Mouse (Mus musculus) urinary bladder, adult 2 months (tissue): ENCODE measurements at regions not wholly inside any gene's neighbourhood (a gene's known extent, or its start where the extent isn't known, plus 50 kb on each side); places are given as distances from the start of the nearest gene placed in this dataset.

Experiments used
- DNase-seq: peaks from one replicate; pipeline ENCODE4 v3.0.0; 2022; ENCODE audit warnings: low spot score

DNA sequence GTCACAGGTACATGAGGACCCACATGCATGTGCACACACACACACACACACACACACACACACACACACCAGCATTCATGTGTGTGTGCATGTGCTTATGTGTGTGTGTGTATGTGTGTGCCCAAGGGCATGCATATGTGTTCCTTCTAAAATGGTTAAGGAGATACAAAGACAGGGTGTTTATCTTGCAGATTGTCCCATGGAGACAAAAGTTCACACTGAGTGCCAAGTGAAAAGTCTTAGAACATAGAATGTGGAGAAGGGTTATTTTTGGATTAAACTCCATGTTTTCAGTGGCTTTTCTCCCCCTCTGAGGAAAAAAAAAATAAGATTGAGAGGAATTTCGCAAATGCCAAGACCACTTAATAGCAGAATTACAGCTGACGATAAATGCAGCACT lies 609.9 kb downstream of the Lmo4 start:
- DNase-seq = no peak

DNA sequence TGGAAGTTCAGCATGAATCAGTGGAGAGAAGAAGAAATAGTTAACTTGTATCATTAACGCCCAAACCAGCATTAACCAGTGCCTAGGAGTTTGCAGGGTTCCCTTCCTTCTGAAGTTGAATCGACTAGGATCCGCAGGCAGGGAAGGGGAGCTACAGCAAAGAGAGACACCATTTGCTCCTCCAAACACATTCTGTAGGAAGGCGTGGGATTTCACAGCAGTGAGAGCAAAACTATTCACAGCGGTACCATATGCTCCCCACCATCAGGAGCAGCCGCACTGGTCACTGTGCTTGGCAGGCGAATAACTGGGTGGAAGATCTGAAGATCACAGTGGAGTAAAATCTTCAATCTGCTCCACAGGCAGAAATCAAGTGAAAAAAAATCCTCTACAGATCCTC lies 610.3 kb downstream of the Lmo4 start:
- no peak for DNase-seq

DNA sequence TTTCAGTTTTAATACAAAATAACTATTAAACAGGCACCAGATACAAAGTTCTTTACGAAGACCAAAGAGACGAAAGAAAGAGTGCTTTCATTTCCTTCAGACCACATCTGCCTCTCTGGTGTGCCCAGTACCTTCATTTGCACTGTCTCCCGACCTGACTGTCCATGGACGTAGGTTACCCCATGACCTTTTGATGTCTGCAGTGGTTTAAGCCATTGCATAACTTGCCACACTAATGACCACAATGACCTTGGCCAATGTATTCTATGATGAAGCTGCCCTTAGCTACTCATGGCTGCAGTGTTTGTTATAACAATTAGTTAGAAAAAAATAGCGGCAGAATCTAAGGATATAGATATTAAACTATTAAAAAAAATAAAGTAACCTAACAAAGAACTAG lies 618.4 kb downstream of the Lmo4 start:
- DNase-seq = no peak

DNA sequence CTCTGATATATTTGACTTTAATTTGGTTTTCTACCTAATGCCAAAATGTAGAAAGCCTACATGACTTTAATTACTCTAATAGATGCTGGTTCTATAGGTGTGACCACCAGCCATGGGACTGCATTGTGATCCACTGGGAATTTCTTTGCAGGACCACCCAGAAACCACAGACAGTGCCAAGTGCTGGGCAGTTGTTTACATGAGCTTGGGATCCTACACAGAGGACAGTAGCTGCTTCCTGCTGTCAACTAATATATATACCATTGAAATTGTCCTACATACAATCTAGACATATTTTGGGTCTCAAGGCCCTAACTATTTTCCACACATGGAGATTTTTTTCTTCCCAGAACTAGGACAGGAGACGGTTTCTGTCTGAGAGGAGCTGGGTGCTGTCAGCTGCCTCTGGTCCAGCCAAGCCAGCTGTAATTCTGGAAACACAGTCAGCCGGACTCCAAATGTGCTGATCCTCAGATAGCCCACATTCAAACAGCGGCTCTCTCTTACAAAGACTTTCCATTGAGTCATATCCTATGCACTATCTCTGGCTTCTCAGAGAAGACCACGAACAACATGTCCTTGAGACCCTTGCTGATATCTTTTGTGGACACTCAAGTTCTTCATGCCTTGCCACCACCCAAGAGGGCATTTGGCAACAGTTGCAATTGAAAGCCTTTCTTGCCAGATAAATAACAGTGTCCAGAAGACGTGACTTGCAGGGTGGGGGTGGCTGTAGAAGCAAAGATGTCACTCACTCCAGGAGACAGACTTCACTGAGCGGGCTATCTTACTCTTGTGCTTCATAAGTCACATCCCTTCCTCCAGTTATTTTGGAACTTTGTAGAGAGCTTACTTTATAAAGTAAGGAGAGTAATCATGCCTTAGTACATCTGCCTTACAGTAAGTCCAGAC lies 620.1 kb downstream of the Lmo4 start:
- no peak for DNase-seq

DNA sequence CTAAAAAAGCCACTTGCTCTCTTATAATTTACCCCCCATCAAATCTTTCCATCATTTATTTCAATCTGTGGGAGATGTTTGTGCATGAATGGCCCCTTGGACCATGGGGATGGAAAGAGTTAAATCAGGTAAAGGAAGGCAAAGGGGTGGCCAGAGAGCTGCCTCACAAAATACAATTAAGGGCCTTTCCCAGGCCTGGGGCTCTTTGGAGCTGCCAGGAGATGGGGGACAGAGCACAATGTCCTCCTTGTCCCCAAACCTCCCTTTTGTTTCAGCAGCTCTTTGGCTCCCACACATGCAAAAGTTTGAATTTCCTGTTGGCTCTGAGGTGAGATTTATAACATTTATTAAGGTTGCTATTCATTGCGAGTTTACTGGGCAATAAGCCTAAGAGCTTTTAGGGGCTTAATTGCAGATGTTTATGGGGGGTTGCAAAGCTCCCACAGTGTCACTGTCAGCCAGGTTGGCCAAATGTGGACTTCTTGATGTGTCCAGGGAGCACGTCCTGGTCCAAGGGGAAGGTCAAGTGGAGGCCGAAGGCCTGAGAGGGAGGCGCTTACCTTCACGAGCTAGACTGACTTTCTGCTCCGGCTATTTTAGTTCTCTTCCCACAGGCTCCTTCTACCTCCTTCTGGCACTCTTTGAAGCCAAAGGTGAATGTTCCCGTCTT lies 628.5 kb downstream of the Lmo4 start:
- no peak for DNase-seq

DNA sequence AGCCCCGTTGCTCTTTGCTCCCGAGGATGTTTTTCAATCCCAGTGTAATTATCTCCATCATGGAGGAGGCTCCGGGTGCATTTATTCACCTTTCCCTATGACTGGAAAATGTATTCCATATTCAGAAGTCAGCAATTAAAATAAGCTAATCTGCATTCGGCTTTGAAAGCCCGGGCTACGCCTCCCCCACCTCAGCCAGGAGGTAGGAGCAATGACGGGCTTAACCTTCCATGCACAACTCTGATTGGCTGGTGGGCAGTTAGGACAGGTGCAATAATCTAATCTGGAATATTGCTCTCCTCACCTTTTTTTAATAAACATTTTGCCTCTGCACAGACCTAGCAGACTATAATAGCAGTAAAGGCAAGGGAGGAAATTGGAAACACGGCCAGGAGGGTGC lies 629.3 kb downstream of the Lmo4 start:
- DNase-seq = no peak

DNA sequence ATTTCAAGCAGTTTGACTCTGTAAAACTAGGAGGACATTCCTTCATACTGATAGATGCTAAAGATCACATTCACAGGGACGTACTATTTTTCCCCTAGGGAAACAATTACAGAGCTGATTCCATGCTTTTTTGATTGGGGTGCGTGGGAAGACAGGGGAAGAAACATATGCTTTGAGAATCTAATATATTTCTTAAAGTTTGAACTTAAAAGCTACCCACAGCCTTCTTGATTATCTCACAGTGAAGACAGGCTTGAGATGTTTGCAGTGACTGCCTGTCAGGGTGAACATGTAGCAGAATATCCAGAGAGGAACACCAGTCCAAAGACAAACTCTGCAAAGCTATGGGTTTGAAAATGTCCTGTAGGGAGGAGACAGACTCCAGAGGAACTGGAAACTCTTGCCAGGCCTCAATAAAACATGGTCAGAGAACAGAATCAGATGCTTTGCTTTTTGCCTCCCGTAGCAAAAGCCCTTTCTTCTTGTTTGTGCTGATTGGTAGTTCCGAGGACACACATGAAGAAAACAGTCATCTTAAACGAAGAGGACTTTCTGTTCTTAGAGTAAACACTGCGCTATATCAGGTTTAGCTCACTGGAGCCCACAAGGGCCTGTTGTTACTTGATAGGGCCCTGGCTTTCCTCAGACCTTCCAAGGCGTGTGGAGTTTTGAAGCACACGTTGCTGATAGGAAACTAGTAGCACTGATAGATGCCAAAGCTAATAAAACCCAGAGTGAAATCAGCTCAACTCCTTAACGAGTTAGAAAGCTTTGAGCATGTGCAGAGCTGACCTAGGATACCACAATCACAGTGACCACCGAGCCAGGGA lies 630.8 kb downstream of the Lmo4 start:
- DNase-seq = no peak

DNA sequence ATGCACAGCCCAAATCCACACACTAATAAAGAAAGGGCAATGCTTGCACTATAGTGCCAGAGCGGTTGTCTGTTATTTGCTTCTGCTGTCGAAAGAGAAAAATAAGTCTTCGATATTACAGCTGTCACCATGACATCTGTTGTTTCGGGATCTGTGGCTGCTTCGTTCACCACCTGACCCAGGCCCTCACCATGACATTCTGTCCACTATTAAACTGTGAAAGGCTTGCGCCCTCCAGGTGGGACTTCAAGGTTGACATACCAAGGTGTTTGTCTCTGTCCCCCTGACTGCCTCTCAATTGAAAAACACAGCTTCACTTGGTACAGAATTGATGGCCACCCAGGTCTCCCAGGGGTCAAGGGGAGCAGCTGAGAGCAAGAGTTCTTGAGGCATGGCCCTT lies 635.1 kb downstream of the Lmo4 start:
- no peak for DNase-seq

DNA sequence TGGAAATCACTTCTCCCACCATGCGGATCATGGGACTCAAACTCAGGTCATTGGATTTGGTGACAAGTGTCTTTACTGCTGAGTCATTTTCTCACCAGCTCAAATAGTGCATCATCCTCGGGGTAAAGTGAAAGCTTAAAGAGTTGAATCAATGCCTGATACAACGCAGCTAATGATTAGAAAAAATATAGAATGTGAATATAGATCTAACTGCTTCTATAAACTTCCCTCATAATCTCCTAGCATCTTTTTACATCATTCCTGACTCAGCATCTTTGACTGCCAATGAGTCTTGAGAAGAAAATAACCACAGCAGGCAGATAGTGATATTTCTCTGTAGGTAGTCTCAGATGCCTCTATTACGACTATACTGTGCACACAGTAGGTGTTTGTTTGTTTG lies 640.0 kb downstream of the Lmo4 start:
- DNase-seq = no peak

DNA sequence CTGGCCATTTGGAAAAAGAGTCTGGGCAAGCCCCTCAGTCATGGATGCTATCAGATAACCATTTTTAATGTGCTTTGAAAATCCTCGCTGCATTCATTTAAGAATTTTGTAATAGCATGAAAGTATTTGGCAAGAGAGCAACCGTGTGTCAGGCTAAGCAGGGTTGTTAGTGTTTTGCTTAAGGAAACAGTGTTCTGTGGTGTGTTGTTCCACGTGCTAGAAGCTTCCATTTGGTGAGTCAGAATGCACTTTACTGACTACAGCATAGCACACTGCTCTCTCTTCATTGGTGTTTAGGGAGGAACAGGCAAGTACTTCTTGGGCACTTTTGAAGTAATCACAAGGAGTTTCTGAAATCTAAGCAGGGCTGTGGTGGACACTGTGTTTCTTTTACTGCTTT lies 661.0 kb upstream of the Pkn2 start:
- DNase-seq = no peak

DNA sequence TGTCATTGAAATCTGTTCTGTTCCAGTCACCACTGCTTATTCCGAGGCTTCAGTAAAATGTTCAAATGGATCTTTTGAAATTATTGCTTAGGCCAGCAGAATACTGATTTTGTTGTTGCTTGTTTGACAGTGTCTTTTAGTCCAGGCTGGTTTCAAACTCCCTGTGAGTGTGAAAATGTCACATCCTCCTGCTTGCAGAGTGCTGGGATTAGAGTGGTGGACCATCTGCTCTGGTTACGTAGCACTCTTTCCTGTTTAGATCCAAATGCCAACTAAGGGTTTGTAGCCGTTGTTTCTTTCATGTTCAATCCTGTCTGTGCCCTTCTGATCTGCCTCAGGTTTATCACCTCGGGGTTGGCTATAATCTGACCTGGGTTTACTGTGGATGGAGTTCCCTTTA lies 646.2 kb upstream of the Pkn2 start:
- no peak for DNase-seq

DNA sequence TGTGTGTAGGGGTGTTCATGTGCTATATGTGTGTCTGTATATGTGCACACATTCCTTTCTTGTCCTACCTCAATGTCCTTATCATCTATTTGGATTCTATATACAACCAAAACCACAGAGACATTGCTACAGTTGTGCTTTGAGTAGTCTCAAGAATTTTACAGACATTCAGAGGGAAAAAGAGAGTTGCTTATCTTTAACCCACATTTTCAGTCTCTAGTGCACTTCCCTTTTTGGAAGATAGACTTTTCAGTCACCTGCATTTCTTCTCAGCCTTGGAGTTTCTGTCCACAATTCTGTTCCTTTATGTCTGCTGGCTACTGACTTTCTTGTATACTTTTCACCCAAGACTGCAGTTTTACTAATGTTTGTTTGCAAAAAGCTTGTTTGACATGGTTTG lies 645.5 kb upstream of the Pkn2 start:
- no peak for DNase-seq

DNA sequence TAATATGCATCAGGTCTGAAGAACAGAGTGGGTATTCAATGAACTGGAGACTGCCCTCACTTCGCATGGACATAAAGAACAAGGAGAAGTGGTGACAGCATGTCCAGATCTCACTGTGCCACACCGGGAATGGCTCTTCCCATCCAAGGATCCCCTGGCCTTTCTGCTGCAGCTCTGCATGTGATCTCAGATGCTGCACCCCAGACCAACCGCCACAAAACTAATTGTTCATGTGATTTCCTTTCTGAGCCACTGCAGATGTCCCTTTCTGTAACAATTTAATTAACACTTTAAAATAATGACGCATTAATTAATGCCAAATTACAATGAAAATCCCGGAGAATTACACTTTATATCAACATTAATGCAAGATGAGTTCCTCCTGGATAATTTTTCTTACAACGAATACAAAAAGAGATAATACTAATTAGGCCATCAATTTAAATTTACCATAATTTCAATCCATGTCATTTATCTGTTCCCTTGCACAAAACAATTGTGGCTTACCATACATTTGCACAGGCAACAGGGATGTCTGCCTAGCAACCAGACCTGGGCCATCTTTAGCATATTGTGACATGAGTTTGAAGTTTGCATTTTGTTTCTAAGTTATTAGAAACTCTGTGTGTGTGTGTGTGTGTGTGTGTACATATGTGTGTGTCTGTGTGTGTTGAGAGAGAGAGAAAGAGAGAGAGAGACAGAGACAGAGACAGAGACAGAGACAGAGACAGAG lies 630.9 kb upstream of the Pkn2 start:
- no peak for DNase-seq

DNA sequence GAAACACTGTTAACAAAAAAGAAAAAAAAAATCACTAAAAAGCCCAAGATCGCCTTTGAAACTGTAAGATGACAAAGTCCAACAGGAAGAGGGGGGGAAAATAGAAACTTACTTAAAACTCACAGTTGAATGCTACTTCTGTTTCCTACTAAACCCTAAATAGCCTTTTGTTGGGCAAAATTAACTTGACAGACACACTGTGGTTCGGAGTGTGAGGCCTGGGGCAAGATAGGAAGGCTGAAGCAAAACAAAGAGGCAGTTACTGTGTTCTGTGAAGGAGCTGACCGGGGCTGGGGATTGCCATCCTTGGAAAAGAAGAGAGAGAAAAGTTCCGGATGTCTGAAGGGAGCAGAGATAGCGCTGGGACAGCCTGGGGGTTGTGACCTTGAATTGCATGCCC lies 627.7 kb upstream of the Pkn2 start:
- no peak for DNase-seq

DNA sequence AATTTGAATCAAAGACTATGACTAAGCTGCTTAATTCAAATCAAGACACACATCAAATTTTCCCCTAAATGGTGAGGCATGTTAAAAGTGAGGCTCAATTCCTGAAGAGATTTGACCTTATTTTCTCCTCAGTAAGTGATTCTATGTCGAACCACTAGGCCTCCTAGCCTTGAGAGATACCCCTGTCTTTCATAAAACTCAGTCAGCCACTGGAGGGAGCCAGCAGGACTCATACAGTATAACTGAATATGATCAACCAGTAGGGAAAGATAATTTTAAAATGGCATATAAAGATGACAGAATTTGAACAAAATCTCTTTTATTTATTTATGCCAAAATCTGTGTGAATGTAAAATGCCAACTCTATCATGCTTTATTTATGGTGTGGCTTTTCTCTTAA lies 626.5 kb upstream of the Pkn2 start:
- no peak for DNase-seq

DNA sequence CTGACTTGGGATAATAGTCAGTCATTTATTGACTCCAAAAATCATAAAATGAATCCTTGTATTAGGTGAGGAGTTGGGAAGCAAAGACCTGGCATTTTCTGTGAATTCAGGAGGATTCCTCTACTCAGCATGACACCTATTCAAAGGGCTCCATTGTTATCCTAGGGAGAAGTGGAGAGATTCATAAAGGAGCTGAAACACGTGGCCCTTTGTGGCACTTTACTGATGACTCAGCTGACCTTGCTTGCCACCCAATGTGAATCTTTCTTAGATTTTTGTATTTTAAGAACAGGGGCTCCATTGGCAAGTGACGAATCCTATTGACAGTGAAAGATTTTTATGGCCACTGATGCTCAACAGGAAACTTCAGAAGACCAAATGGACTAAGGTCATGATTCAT lies 619.2 kb upstream of the Pkn2 start:
- no peak for DNase-seq

DNA sequence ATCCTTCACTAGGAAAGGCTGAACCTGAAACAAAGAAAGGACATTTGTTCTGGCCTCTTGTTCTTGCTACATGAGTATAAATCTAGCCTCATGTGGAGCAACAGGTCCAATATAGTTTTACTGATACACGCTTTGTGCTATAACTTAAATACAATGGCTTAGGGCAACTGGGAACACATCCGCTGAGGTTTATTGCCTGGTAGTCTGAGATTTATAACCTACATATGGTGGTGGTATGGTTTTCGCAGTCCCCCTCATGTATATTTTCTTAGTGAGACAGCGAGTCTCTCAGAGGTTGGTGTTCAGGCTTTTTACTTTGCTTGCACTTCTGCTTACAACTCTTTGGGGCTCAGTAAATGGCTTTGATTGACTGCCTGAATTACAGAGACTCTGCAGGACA lies 613.6 kb upstream of the Pkn2 start:
- DNase-seq = no peak

DNA sequence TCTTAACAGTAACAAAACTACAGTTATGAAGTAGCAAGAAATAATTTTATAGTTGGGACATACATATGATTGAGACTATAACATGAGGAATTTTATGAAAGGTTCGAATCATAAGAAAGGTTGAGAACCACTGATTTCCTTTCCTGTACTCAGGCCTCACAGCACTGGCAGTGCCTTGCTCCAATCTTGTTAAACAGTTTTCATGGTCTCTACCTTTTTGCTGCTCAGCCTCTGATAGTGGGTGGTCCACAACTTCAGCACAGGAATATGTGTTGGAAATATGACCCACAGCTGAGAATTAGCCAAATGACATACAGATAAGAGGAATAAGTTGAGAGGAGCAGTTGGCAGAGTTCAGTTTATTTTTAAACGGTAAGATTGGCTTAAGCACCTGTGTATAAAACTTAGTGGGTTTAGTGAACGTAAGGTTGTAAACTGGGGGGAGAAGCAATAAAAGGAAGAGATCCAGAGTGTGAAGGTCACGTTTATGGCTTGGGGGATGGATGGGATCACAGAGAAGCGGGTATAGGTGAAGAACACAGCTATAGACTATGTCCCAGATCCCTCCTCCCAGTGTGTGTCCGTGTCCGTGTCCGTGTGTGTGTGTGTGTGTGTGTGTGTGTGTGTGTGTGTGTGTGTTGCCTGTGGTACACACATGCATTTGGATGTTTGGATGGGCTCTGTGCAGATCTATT lies 596.3 kb upstream of the Pkn2 start:
- DNase-seq = no peak

DNA sequence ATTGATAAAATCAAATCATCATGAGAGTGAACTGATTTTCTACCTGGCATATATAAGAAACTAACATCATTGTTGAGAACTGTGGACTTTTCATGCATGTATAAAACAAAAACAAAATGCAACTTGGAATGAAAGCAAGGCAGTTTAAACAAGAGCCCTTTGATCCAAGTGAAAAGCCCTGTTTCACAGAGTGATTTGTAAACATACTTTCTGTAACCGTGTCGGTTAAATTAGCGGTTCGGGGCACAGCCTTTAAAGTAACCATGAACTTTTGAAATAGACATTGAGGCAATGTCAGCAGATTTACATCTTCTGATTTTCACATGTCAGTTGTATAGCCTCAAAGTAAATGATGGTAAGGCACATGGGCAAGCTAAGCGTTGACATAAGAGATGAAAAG lies 593.7 kb upstream of the Pkn2 start:
- no peak for DNase-seq

DNA sequence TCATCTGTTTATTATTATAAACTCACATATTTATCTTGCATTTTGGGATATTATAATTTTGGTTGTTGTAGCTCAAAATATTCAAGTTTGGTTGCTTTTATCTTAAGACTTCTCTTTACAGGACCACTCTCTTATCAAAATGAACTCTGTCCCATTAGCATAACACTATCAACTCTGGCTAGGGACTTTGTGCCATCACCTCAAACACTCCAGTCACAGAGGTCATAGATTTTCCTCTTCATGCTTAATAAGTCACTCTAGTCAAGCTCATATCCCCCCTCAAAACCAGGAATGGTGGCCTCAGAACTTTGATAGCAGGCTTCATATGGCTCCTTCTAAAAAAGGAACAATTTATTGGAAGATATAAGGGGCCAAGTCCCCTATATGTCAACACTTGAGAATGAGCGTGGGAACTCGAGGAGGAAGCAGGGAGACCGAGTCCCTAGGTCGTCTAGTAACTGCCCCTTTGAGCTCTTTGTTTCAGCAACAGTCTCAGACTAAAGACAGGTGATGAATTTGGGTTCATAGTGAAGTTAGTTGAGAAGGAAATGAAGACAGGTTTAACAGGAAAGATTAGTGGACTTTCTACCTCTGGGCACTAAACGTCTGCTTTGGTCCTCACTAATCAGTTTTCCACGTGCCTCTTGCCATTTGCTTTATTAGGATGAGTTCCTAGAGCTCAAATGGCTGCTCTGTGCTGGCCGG lies 565.4 kb upstream of the Pkn2 start:
- DNase-seq = no peak

DNA sequence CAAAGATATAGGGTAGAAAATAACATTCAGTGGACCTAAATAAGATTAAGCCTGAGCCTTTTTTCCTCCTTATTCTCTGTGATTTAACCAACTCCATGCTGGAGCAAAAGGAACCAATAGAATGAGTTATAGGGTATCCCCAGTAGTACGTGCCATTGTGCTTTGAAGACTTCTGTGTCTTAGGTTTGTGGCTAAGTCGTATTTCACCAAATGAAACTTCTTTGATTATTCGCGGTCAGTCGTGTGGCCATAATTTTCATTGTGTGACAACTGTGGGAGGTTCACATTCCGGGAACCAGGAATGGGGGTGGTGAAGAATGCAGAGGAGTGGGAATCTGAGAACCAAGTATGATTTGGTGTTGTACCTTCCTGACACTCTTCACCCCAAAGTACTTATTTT lies 535.6 kb upstream of the Pkn2 start:
- no peak for DNase-seq
